Mouse (Mus musculus) erythroblast, adult 5-6 weeks (primary cell): ENCODE results near the gene Sdhc. TPM values are rescaled to one million over a fixed set of nuclear protein-coding genes. Genes with fewer than 3 reads are reported as not detected.

ENCODE experiments used
- ATAC-seq: replicated peaks from 2 replicates; pipeline ENCODE4 v1.8.0; 2016; ENCODE audit warnings: moderate number of reproducible peaks, mild to moderate bottlenecking, moderate TSS enrichment, inconsistent platforms; ENCODE audit not compliant: poor library complexity, low FRiP score, severe bottlenecking
- total RNA-seq, 2 experiments: library from RNA; stranded (forward) in 1 of 2; stranded (reverse) in 1 of 2; fragments of 150-400 nt in 1 of 2; fragments of 200-764, 138-1000 nt in 1 of 2; gene quantifications; 2 replicates each; pipeline versions ENCODE4 v1.2.3 to v1.2.4; 2015 to 2017; ENCODE audit warnings: low replicate concordance in 2 of 2

The Sdhc gene
- total RNA-seq (2015; ENCODE audit: low replicate concordance) (15.6 and 40.3 TPM in 2 replicates), total RNA-seq (2017; ENCODE audit: low replicate concordance) (9.2 and 20.0 TPM in 2 replicates)

DNA sequence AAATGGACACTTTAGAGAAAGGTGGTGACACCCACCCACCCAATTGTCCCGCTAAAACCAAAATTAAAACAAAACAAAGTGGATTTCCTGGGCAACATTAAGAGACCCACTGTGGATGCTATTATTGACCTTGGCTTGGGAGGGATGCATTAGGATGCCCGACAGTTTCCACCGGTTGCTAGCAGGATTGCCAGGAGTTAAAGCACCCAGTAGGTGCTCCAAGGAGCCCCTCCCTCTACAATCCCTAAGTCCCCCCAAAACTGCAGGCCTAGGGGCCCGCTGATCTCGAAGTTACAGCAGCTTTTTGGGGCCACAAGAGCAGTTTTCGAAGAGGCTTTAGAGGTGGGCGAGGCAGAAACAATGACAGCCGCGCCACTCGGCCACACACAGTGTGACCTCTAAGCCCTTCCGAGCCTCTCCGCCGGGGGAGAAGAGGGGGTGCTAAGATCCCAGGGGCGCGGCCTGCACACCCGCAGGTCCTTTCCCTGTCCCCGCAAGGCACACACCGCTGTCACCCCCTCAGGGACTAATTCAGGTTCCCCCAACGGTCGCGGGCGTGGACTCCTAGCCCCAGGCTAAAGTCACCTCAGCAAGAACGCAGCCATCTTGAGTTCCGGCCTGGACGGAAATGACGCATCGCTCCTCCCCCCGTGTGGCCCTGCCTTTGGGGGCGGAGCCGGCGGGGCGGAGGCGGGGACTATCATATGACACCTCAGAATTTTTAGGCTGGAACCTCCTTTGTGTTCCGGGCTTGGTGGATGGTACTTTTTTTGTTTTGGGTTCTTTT lies at the start of gene Sdhc, which contains the start of gene Mpz:
Sdhc (minus strand) TSS at position 630 of the 787 bp plus-strand sequence.
Mpz (plus strand) TSS at position 738 of the 787 bp plus-strand sequence.
- ATAC-seq = peak; percentile 99

DNA sequence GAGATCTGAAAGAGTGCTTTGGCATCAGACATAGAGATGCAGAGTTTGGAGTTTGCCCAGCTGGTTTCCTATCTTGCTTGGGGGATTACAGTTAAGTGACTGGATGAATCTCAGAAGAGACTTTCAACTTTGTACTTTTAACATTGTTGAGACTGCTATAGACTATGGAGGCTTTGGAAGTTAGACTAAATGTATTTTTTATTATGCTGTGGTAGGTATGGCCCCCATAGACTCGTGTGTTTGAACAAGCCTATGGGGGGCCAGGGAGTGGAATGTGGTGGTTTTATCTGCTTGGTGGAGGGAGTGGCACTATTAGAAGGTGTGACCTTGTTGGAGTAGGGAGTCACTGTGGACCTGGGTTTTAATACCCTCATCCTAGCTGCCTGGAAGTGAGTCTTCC lies 49.1 kb upstream of the Sdhc start:
- no peak for ATAC-seq

DNA sequence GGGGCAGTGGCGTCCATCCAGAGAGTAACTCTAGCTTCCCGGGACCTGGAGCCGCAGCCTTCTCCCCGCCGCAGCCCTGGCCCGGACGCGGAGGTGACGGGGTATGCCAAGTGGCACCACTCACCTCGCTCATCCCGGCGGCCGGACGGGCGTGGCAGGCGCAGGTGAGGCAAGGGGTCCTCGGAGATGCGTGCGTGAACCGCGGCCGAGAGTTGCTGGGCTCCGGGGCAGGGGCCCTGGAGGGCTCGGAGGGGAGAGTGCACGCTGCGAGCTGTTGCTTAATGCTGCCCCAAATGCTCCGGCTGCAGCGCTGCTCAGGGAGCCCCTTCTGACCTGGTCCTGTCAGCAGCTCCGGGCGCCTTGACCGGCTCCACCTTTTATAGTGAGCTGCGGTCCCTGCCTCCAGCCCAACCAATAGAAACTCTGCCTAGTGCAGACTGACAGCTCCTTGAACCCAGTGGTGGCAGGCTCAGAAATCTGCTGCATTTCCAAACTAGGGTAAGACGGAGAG lies 45.5 kb upstream of the Sdhc start, which contains the start of gene Pcp4l1:
Pcp4l1 (minus strand) TSS at position 382 of the 511 bp plus-strand sequence.
- ATAC-seq = no peak

DNA sequence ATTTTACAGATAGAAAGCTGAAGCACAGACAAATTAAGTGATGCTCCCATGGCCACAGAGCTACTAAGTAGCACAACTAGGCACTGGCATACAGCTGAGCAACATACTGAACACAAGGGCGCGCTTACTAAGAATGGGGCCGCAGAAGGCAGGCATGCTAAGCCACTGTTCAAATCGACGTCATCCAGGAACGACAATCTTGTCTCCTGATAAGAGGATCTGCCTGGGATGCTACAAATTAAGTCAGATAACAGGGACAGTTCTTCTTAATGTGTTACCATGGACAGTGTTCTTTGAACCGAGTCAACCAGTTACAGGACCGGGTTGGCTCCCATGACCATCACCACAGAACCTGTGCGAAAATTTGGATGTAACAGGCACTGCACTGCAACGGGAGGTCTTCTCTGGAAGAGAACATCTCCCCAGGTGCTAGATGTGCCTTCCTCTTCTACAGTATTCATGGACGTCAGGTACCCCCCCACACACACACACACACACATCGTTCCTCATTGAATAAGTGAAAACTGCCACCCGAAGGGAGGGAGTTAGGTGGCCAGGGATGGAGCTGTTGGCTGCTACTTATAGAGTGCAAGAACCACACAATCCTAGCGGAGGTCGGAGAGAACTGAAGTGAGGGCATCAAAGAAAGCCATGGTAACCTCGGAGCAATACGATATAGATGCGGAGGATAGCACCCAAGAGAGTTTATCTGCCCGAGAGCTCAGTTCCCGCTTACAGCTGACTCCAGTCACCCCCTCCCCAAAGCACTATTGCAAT lies 44.8 kb upstream of the Sdhc start:
- ATAC-seq = no peak

DNA sequence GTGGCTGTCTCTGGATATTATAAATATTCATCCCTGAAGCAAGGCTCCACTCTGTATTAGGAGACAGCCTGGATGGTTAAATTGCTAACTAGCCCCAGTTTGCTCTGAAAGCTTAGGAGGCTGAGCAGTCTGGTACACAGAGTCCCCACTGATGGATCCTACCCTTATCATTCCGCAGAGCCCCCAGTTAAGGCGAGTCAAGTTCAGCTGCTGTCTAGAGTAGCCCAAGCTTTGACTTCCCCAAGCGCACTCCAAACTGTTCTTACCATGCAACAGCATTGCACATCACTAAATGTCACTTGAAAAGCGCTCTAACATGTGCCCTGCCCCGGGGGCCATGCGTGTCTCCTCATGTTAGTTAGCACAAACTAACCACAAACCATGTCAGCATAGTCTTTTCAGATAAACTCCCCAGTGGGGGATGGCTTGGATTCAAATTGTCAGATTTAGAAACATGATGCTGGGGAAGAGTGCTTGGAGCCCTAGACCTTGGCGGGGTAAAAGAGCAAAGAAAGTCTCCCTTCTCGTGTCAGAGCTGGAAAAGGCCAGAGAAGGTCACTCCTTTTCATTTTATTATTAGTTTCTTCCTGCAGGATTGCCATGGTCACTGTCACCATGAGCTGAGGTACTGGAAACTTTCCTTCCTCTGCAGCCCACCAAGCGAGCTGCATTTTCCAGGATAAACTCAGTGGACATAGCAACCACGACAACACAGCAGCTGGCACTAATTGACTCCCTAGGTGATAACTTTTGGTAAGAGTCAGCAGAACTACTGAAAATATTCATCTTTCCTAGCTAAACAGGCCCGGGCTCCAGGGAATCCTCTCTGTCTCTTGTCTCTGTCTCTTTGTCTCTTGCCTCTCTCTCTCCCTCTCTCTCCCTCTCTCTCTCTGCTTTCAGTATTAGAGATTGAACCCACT lies 43.8 kb upstream of the Sdhc start:
- ATAC-seq = no peak

DNA sequence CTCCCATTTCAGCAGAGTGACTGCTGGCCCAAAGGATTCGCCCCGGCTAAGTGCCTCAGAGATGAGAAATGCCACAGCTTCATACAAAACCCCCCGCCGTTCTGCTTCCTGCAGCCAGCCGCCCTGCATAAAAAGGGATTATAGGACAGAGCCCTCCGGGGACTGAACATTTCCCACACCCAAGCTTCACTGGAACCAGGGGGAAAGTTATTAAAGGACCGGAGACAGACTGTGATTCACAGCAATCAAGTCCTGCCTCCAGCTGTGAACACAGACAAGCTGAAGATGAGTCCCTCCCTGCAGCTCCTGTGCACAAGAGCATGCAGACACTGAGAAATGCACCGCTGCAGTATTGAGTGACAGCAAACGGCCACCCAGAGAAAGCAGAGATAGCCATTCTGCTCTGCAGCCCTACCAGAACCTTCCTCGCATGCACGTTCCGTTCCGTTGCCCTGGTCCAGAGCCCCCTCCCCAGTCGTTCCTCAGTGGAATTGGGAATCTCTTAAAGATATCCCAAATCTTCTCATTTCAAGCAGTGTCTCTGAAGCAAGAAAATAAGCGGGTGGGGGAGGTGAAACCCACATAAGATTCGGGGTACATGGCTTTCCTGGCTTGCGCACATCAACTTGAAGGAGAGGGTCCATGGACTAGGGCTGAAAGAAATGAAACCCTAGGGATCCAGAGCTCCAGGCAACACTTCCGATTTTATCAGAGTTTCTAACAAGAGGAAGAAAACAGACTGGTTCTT lies 42.9 kb upstream of the Sdhc start:
- ATAC-seq = no peak

DNA sequence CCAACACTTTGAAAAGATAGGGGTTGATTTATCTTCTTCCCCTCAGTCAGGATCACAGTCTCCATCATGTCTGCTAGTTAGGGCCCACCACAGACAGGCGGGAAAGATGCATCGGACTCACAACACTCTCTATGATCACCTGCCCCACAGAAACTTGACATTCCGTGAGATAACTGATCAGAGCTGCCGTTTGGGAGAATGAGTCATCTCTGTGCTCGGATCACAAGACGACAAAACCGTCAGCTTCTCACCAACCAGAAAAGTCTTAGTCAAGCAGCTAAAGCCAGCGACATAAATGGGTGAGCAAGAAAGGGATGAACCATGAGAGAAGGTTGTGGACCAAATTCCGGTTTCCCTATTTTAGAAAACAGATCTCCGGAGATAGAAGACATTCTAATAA lies 41.9 kb upstream of the Sdhc start:
- no peak for ATAC-seq

DNA sequence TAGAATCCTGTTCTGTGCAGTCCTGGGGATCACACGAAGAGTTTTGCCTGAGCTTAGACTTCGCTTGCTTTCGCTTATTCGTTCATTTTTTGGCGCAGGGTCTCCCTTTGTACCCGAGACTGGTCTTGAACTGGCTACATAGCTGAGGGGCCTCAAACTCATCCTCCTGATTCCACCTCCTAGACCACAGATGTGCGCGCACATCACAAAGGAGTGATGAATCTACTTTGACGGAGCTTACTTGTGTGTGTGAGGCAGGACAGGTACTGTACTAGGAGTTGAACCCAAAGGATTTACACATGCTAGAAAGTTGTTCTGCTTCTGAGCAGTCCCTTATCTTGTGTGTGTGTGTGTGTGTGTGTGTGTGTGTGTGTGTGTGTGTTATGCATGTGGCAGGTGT lies 40.4 kb upstream of the Sdhc start:
- no peak for ATAC-seq

DNA sequence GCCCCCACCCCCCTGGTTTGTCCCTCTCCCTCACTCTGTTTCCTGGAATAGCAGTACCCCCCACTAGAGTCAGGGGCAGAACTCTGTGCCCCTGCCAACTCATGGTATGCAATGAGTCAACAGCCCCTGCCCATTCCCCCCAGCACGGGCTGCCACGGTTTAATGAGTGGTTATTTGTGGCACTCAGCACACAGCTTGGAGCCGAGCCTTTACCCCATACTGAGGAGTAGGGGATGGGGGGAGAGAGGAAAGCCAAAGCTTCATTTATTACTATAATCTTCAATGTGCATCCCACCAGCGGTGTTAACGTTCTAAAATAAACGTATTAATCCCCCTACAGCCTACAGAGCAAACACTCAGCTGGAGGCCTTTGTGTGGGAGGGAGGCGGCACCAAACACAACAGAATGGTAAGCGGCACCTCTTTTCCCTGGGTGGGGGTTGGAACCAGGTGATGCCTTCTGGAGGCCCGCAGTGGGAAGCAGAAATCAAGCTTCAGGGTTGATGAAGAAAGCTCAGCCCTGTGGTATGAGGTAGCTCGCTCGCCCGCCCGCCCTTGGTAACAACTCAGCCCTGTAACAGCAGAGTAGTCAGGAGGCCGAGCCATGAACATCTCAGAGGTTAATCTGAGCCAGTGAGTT lies 39.2 kb upstream of the Sdhc start:
- ATAC-seq = no peak

DNA sequence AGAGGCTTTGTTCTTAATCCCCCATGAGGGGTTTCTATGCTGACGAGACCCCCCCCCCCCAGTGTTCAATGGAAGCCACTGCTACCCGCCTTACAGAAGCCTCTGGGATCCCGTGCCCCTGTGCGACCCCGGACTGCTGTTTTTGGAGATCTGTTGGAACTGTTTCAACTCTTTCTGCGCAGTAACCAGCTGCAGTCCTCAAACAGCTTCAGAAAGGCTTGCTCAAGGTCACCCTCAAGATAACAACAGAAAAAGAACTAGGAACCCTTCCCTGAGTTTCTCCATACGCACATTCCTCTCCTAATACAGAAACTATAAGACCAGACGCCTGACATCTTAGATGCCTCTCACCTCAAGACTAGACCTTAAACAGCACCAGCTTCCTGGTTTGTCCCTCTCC lies 38.6 kb upstream of the Sdhc start:
- ATAC-seq = no peak

DNA sequence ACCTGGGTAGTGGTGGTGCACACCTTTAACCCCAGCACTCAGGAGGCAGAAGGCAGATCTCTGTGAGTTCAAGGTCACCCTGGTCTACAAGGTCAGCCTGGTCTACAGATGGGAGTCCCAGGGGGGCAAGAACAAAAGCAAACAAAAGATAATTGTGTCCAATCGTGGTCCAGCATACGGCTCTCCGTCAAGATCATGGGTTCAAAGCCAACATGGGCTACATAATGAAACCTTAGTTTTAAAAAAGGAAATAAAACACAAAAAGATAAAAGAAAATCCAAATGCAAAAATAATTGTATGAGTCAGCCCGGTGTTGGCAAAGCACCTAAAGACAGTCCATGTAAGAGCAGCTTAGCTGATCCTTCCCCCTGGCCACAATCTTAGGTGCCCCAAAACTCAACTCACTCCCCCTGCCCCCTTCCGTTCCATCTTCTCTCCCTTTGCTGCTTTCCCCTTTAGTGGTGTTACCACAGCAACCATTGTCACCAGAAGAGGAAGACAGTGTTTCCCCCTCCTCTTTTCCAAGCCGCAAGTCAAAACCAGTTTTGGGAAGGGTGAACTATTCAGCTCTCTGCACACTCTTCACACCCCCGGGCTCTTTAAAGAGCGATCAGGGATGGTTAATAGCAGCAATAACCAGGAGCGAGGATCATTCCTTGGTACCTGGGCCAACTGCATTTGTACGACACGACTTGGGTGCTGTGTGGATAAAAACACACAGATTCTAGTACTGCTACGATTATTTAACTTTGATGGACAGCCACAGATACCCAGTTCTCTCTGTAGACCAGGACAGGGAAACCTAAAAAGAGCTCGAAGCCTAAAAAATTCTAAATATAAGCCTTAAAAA lies 37.7 kb upstream of the Sdhc start:
- ATAC-seq = no peak

DNA sequence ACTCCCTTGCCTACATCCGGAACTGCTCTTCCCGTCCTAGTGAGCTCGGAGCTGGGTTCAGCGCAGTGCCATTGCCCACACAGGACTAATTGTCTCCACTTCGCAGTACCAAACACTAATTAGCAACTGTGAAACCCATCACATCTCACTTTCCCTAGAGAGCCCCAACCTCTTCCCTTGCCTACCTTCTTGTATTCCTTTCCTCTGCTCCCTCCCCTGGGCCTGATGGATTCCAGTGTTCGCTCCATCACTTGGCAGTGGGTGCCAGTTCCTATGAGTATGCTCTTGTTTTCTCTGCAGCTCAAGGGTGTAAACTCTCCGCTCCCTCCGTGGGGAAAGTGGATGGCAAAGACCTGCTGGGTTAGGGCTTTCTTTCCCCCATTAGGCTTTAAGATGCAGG lies 35.3 kb upstream of the Sdhc start:
- no peak for ATAC-seq

DNA sequence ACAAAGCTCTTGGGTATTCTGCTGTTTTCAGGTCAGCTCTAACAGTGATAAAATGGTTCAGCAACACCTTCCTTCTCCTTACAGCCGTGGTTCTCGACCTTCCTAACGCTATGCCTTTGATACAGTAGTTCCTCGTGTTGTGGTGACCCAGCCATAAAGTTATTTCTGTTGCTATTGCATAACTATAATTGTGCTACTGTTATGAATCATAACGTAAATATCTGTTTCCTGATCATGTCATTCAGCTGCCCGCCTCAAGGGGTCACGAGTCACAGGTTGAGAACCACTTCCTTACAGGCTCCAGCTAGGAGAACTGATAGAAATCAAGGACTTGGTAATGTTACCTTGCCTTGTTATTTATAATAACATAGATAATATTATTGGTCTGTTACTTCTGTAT lies 33.9 kb upstream of the Sdhc start:
- no peak for ATAC-seq

DNA sequence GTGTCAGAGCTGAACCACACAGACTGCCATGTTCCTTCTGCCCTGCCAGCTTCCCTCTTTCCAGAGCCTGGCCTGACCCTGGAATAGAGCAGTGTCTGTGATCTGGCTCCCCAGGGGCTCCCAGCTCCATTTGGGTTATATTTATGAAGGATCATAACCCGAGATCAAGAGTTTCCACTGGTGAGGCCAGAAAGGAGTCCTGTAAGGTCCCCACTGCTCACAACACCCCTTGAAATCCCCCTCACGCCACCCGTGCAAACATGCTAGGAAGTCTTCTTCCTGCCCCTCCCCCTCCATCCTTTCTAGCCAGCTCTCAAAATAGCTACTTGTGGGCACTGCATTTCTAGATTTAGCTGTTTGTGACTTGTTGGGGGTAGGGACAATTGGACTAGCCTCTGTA lies 33.2 kb upstream of the Sdhc start:
- no peak for ATAC-seq

DNA sequence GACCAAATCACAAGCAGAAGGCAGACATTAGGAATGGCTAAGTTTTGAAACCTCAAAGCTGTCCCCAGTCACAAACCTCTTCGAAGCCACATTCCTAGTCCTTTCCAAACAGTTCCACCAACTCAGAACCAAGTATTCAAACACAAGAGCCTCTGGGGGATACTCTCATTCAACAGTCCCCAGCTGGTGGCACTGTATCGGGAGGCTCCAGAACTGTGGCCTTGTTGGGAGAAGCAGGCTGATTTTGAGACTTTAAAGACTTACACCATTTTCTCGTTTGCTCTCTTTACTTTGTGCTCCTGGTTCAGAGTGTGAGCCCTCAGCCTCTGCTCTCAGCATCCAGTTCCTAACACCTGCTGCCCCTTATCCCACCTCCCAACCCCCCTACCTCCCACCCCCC lies 32.6 kb upstream of the Sdhc start:
- no peak for ATAC-seq

DNA sequence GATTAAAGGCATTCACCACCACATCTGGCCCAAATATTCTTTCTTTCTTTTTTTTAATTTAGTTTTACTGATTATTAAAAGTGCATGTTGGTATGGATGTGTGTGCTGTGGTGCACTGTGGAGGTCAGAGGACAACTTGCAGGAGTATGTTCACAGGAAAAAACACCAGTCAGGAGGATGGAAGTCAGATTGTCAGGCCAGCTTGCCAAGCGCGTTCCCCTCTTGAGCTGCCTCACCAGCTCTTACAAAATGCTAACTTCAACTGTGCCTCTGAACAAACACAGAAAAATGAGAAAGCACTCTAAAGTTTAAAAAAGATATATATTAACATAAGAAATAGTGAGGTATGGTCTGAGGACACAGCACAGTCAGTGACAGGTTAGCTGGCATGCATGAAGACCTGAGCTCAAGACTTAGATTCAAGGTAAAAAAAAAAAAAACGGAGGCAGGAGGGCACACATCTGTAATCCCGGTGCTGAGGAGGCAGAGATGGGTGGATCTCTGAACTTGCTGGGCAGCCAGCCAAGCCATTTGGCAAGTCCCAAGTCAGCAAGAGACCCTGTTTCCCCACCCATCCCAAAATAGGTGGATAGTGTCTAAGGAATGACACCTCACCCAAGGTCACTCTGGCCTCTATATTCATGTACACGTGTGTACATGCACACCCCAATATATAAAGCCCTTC lies 29.2 kb upstream of the Sdhc start:
- ATAC-seq = no peak

DNA sequence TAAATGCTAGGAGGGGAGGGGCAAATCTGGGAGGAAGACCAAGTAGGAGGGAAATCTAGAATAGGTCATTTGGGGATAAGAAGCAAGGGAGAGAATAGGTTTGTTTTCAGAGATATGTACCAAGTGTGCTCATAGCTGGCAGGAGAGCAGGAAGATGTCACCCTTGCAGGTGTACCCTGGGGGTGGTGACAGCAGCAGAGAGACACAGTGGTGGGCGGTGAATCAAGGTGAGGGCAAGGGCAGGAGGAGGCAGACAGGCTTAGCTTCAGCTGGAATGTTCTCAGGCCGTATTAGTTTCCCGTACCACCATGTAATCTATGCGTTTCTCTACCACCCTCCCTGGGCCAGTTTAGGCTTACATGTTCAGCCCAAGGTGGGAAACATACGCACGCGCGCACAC lies 22.4 kb upstream of the Sdhc start:
- ATAC-seq = no peak
